Mouse (Mus musculus) heart, embryonic 16.5 days (tissue): ENCODE data around the gene Picalm. TPM values are rescaled to one million over a fixed set of nuclear protein-coding genes. Genes with fewer than 3 reads are reported as not detected.
"Not testable (repeated sequence)": the region's sequence is repeated elsewhere in the genome, so short reads cannot be mapped to it uniquely, and the experiment has no call there.

Experiments used
- ATAC-seq: fragments of 200-750 bp; cut with Nextera tagmentation; replicated peaks from 2 replicates; pipeline ENCODE4 v1.8.0; 2017; ENCODE audit warnings: moderate number of reproducible peaks; ENCODE audit not compliant: insufficient read depth, low FRiP score; ENCODE audit errors: extremely low read depth
- H3K27ac ChIP-seq: fragments of 300-500 bp; sonication (generic); 2 replicates; pipeline ENCODE4 v1.5.1; 2014; ENCODE audit warnings: mild to moderate bottlenecking, low read length, control low read depth, moderate library complexity
- H3K27me3 ChIP-seq: fragments of 300-500 bp; sonication (generic); 2 replicates; pipeline ENCODE4 v1.6.1; 2014; ENCODE audit warnings: low read length, mixed read lengths; ENCODE audit not compliant: control insufficient read depth, insufficient read depth
- H3K36me3 ChIP-seq: fragments of 300-500 bp; sonication (generic); 2 replicates; pipeline ENCODE4 v1.6.1; 2014; ENCODE audit not compliant: control insufficient read depth, insufficient read depth
- H3K4me1 ChIP-seq: fragments of 300-500 bp; sonication (generic); 2 replicates; pipeline ENCODE4 v1.6.1; 2014; ENCODE audit warnings: low read length, mixed read lengths; ENCODE audit not compliant: control insufficient read depth, insufficient read depth
- H3K4me2 ChIP-seq: fragments of 300-500 bp; sonication (generic); 2 replicates; pipeline ENCODE4 v1.6.1; 2014; ENCODE audit warnings: low read depth, mild to moderate bottlenecking, control low read depth, low read length
- H3K4me3 ChIP-seq: fragments of 300-500 bp; sonication (generic); 2 replicates; pipeline ENCODE4 v1.5.1; 2014; ENCODE audit warnings: mild to moderate bottlenecking, control low read depth, low read length
- H3K9ac ChIP-seq: fragments of 300-500 bp; sonication (generic); 2 replicates; pipeline ENCODE4 v1.6.1; 2014; ENCODE audit warnings: low read length, control low read depth
- H3K9me3 ChIP-seq: fragments of 300-500 bp; sonication (generic); replicated peaks from 2 replicates; pipeline ENCODE4 v1.6.1; 2016; ENCODE audit warnings: low read length; ENCODE audit not compliant: control insufficient read depth
- WGBS: fragments of 180-500 bp; shearing (Covaris S2); extraction: QIAGEN DNeasy Blood & Tissue Kit; methylation state at CpG from one replicate; pipeline ENCODE4 v1.1.7; 2014; 5-methylcytosine and 5-hydroxymethylcytosine counted together
- polyA plus RNA-seq: library from polyadenylated mRNA; unstranded; fragments of >200 nt; fragmentation: Nextera tagmentation; extraction: Ambion mirVana; gene quantifications from 2 replicates; pipeline ENCODE4 v1.2.1, GENCODE M21; 2015

Picalm gene
- polyA plus RNA-seq, 1 experiment from 2014 or later = 26.9 TPM

DNA sequence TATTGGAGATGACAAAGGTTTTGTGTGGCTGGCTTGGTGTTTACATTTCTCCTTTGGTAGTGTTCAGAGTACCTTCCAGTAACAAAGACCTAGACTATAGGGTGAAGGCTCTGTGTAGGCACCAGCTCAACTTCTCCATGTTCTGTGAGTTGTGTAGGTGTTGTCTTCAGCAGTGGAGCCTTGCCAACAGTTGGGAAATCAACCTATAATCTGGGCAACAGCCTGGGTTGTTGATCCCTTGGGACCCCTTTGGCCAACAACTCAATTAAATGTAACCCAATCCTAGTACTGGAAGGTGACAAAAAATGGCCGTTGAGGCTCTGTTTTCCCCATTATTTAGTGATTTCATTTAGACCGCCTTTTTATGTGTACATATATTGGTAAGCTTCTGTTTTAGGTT lies 80.1 kb downstream of the Picalm start:
- no peak for ATAC-seq
- H3K36me3 ChIP-seq = peaks cover 19% of the 10 kb centered on the region
- 92% methylated on average over 2 of the region's 2 CpGs for WGBS

DNA sequence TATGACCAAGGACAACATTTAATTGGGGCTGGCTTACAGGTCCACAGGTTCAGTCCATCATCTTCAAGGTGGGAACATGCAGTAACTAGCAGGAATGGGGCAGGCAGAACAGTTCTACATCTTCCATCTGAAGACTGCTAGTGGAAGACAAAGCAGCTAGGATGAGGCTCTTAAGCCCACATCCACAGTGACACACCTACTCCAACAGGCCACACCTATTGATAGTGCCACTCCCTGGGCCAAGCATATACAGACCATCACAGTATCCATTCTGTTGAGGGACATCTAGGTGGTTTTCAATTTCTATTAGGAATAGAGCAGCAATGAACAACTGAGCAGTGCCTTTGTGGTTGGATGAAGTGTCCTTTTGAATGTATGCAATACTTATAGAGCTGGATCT lies 80.9 kb downstream of the Picalm start:
- no peak for ATAC-seq
- Histone ChIP-seq H3K9me3 (no peaks in the 10 kb centered on the region), H3K27me3 (no peaks in the 10 kb centered on the region), H3K4me3 (no peak overlapping the region), H3K27ac (no peak overlapping the region), H3K4me1 (no peaks in the 10 kb centered on the region), H3K9ac (no peak overlapping the region), H3K36me3 (peaks cover 19% of the 10 kb centered on the region), H3K4me2 (no peak overlapping the region)

More for the DNA sequence above, 80.1 kb downstream of the Picalm start:
- no peak overlapping the region for H3K4me3 ChIP-seq
- H3K4me1 ChIP-seq = no peaks in the 10 kb centered on the region
- H3K9ac ChIP-seq = no peak overlapping the region
- no peaks in the 10 kb centered on the region for H3K27me3 ChIP-seq
- H3K27ac ChIP-seq = no peak overlapping the region
- no peaks in the 10 kb centered on the region for H3K9me3 ChIP-seq
- H3K4me2 ChIP-seq = no peak overlapping the region

DNA sequence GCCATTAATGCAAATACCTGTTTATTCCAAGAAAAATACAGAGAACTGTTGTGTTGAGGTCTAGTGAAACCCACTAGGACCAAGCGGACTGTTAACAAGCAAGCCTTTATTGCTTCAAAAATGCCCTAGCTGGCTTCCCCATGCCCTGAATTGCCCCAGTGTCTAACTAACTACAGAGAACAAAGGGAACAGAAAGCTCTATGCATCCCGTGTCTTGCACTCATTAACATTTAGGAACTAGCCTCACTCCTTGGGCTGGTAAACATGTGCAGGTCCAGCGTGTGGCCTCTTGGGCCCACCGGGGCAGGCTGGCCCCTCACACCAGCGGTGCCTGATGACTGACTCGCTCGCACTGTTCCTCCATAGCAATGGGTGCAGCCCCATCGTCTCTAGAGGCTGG lies 86.5 kb downstream of the Picalm start:
- Histone ChIP-seq H3K4me2 (no peak overlapping the region), H3K36me3 (no peaks in the 10 kb centered on the region), H3K4me1 (no peaks in the 10 kb centered on the region), H3K9me3 (no peaks in the 10 kb centered on the region), H3K9ac (no peak overlapping the region), H3K4me3 (no peak overlapping the region), H3K27me3 (no peaks in the 10 kb centered on the region), H3K27ac (no peak overlapping the region)
- WGBS = 73% methylated on average over 8 of the region's 8 CpGs
- ATAC-seq = no peak

DNA sequence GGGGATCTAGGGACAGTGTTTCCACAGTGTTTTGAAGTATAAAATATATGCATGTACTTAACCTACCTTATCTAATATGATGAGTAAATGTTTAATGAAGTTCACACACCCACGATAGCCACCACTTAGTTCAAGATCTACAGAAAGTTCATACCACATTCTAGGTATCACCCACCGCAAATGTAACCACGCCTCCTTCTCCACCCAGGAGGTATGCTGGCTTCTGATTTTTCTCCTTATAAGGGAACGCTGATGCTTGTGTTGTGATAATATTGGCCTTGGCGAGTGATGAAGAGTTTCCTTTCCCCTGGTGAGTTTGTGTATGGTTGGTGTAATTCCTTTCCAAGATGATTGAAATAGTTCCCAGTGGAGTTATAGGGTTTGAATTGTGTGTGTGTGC lies 88.1 kb downstream of the Picalm start:
- ATAC-seq = no peak
- no peak overlapping the region for H3K4me3 ChIP-seq
- H3K27me3 ChIP-seq = no peaks in the 10 kb centered on the region
- H3K36me3 ChIP-seq = no peaks in the 10 kb centered on the region
- H3K4me2 ChIP-seq = no peak overlapping the region
- H3K9ac ChIP-seq = no peak overlapping the region
- WGBS = 66% methylated on average over 5 of the region's 5 CpGs
- no peaks in the 10 kb centered on the region for H3K4me1 ChIP-seq
- no peaks in the 10 kb centered on the region for H3K9me3 ChIP-seq
- no peak overlapping the region for H3K27ac ChIP-seq

DNA sequence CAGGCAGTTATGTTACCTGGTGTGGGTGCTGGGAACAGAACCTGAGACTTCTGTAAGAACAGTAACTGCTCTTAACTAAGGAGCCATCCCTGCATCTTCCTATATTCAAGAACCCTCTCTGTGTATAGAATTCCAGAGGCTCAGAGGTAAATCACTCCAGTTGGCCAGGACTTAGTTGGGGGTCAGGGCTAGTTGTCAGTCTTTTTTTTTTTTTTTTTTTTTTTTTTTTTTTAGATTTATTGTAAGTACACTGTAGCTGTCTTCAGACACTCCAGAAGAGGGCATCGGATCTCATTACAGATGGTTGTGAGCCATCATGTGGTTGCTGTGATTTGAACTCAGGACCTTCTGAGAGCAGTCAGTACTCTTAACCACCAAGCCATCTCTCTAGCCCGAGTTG lies 91.5 kb downstream of the Picalm start:
- H3K4me3 ChIP-seq = no peak overlapping the region
- no peaks in the 10 kb centered on the region for H3K9me3 ChIP-seq
- WGBS = 71% methylated on average over 2 of the region's 2 CpGs
- no peak overlapping the region for H3K27ac ChIP-seq
- no peaks in the 10 kb centered on the region for H3K4me1 ChIP-seq
- no peak overlapping the region for H3K9ac ChIP-seq
- no peaks in the 10 kb centered on the region for H3K36me3 ChIP-seq
- no peak for ATAC-seq
- H3K27me3 ChIP-seq = no peaks in the 10 kb centered on the region
- H3K4me2 ChIP-seq = no peak overlapping the region

DNA sequence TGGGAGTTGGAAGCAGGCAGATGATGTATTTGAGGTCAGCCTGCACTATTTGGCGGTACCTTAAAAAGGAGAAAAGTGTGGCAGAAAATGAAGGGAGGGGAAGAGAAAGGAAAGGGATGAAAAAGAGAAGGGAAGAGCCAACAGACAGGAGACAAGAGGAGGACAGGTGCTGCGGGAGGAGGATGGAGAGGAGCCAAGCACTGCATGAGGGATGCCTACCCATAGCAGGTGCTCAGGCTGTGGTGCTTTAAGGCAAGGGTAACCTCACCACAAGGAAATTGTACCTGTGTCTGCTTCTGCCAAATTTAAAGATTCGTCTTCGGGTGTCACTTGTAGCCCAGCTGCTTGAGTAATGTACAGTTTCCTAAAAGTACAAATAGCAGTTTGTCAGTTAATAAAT lies 98.1 kb downstream of the Picalm start:
- Histone ChIP-seq H3K4me3 (no peak overlapping the region), H3K9ac (no peak overlapping the region), H3K9me3 (no peaks in the 10 kb centered on the region), H3K4me1 (no peaks in the 10 kb centered on the region), H3K27ac (no peak overlapping the region), H3K36me3 (no peaks in the 10 kb centered on the region), H3K4me2 (no peak overlapping the region), H3K27me3 (no peaks in the 10 kb centered on the region)
- 74% methylated on average over 4 of the region's 4 CpGs for WGBS
- no peak for ATAC-seq

DNA sequence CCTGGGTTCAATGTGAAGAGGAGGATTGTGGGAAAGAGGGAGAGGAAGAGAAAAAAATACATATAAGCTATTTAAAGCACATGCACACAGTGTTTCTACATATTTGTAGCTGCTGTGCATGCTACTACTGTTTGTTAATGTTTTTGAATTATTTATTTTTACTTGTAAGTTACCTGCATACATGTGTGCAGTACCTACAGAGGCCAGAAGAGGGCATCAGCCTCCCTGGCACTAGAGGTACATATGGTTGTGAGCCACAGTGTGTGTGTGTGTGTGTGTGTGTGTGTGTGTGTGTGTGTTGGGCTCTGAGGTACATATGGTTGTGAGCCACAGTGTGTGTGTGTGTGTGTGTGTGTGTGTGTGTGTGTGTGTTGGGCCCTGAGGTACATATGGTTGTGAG lies 98.9 kb downstream of the Picalm start:
- ATAC-seq, H3K27ac ChIP-seq, H3K4me1 ChIP-seq, H3K9me3 ChIP-seq, H3K36me3 ChIP-seq, H3K9ac ChIP-seq, H3K27me3 ChIP-seq, H3K4me2 ChIP-seq, H3K4me3 ChIP-seq: not testable (repeated sequence)

DNA sequence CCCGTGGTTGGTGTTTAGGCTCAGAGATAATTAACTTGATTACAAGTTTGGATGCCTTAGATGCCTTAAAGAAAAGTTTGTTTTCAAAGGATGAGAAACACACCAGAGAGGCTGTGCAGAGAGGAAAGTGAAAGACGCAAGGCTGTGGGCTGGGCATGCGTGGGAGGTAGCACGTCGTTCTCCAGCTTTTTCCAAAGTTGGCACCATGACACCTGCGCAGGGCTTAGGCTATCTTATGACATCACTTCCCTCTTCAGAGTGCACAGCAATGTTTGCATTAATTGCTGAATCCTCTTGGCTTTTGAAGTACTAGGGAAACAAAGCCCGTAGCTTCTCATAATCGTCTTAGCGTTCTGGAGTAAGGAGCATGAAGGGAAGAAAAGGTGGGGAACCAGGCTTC lies 101.4 kb downstream of the Picalm start:
- no peak overlapping the region for H3K4me2 ChIP-seq
- WGBS = 62% methylated on average over 9 of the region's 9 CpGs
- H3K4me3 ChIP-seq = no peak overlapping the region
- no peaks in the 10 kb centered on the region for H3K36me3 ChIP-seq
- ATAC-seq = no peak
- no peaks in the 10 kb centered on the region for H3K27me3 ChIP-seq
- H3K4me1 ChIP-seq = no peaks in the 10 kb centered on the region
- no peak overlapping the region for H3K27ac ChIP-seq
- no peaks in the 10 kb centered on the region for H3K9me3 ChIP-seq
- no peak overlapping the region for H3K9ac ChIP-seq

DNA sequence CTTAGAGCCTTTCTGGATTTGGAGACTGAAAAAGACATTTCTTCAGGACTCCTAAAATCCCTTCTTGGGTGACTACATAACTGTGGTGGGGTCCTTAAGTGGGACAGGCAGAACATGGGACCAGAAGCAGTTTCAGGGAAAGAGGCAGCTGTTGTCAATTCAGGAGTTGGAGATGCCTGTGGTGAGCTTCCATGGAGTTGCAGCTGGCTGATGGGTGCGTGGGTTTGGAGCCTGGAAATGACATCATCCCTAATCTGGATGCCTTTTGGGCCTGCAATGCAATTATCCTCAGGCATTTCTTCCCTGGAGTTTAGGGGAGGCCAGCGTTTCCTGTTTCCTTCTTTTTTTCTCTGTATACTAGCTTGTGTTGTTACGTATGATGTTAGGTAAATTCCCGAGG lies 103.9 kb downstream of the Picalm start:
- Histone ChIP-seq H3K36me3 (no peaks in the 10 kb centered on the region), H3K9ac (no peak overlapping the region), H3K4me2 (no peak overlapping the region), H3K4me1 (no peaks in the 10 kb centered on the region), H3K4me3 (no peak overlapping the region), H3K9me3 (no peaks in the 10 kb centered on the region), H3K27me3 (no peaks in the 10 kb centered on the region), H3K27ac (peak overlapping the region; percentile 17; the same call in 1 of the 2 replicates)
- WGBS = 32% methylated on average over 4 of the region's 4 CpGs
- ATAC-seq = no peak
